Mouse (Mus musculus) CH12.LX (cell line): Measurements from ENCODE around the gene Fbxw8.

ENCODE experiments used
- CTCF ChIP-seq, 2 experiments: IDR thresholded peaks in 1 of 2; conservative IDR thresholded peaks in 1 of 2; 2 replicates each; pipeline ENCODE4 v1.5.1; 2011 to 2012; ENCODE audit warnings: low read depth in 2 of 2, low read length in 2 of 2, improper control_type of control experiment in 1 of 2, inconsistent platforms in 1 of 2, mild to moderate bottlenecking in 1 of 2, moderate library complexity in 1 of 2
- EP300 ChIP-seq: IDR thresholded peaks from 2 replicates; pipeline ENCODE4 v1.6.1; 2011; ENCODE audit warnings: low read length, improper control_type of control experiment
- POLR2A ChIP-seq: IDR thresholded peaks from 2 replicates; pipeline ENCODE4 v1.6.1; 2011; ENCODE audit warnings: low read depth, mild to moderate bottlenecking, improper control_type of control experiment, low read length

DNA sequence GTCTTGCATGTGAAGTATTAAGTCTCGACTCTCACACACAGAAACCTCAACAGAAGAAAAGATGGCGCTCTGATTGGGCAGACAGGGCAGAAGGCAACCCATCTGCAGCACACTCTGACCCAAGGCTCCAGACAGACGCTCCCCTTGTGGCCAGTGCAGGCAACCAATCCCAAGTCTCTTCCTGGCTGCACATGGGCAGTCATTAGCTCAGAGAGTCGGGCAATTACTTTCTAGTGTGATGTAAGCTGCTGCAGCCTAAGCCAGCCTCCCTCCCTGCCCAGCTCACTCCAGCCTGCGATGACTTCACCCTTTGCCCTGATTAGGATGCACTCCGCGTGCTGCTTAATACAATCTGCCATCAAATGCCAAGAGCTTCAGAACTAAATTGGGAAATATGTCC, 66.2 kb downstream of the Fbxw8 start:
- TF ChIP-seq POLR2A, result no peak
- TF ChIP-seq EP300, result no peak
- peak in 1 of 2 experiments; percentile 41; a peak in 2 of 4 replicates for TF ChIP-seq CTCF (conservative IDR thresholded peaks at IDR 0.05 in 1 of 2, IDR thresholded peaks at IDR 0.05 in 1 of 2; ENCODE audit: low read depth in 2 of 2, low read length in 2 of 2)
